Mouse (Mus musculus) CH12.LX (cell line): Measurements from ENCODE around the gene Zfp607b. TPM values are rescaled to one million over a fixed set of nuclear protein-coding genes. Genes with fewer than 3 reads are reported as not detected.

Experiments used
- polyA plus RNA-seq: library from polyadenylated mRNA; unstranded; fragments of >175 nt; gene quantifications from 2 replicates; pipeline ENCODE4 v1.2.1, GENCODE M21; 2012; ENCODE audit warnings: low read depth; ENCODE audit not compliant: insufficient read length
- total RNA-seq, 2 experiments: library from RNA; depleted of rRNA; stranded (reverse); fragments of 300-350 nt in 1 of 2; fragments of >200 nt in 1 of 2; gene quantifications; 2 replicates each; pipeline ENCODE4 v1.2.3; 2012 to 2014

Zfp607b gene
- total and polyA plus RNA-seq, 3 experiments: 0.90 to 1.2 (median 0.93) TPM

Other genes starting within 250 kb of the Zfp607b start
- 0.29 and 0.38 TPM in 2 replicates for gene Sptbn4, start 241.7 kb upstream of the Zfp607b start, total RNA-seq (2012; rRNA removed)
- 0.18 and 0.21 TPM in 2 replicates for gene Sptbn4, start 241.7 kb upstream of the Zfp607b start, total RNA-seq (2014; rRNA removed)
- gene Sptbn4, start 241.7 kb upstream of the Zfp607b start, polyA plus RNA-seq: 0.20 and 0.24 TPM in 2 replicates
- gene Blvrb, start 241.4 kb upstream of the Zfp607b start, total RNA-seq (2012; rRNA removed): 6.3 and 9.4 TPM in 2 replicates
- 2.8 and 4.3 TPM in 2 replicates for gene Blvrb, start 241.4 kb upstream of the Zfp607b start, total RNA-seq (2014; rRNA removed)
- gene Blvrb, start 241.4 kb upstream of the Zfp607b start, polyA plus RNA-seq: 5.0 and 7.6 TPM in 2 replicates
- 2.6 and 2.8 TPM in 2 replicates for gene Sertad3, start 215.6 kb upstream of the Zfp607b start, total RNA-seq (2012; rRNA removed)
- 2.7 and 3.9 TPM in 2 replicates for gene Sertad3, start 215.6 kb upstream of the Zfp607b start, total RNA-seq (2014; rRNA removed)
- 1.8 and 2.7 TPM in 2 replicates for gene Sertad3, start 215.6 kb upstream of the Zfp607b start, polyA plus RNA-seq
- 8.0 and 8.3 TPM in 2 replicates for gene Sertad1, start 202.4 kb upstream of the Zfp607b start, total RNA-seq (2012; rRNA removed)
- 8.1 and 9.1 TPM in 2 replicates for gene Sertad1, start 202.4 kb upstream of the Zfp607b start, total RNA-seq (2014; rRNA removed)
- 5.0 and 7.4 TPM in 2 replicates for gene Sertad1, start 202.4 kb upstream of the Zfp607b start, polyA plus RNA-seq
- 0.21 TPM in 2 replicates for gene Prx, start 190.0 kb upstream of the Zfp607b start, total RNA-seq (2012; rRNA removed)
- gene Prx, start 190.0 kb upstream of the Zfp607b start, total RNA-seq (2014; rRNA removed): 0.12 and 0.17 TPM in 2 replicates
- gene Prx, start 190.0 kb upstream of the Zfp607b start, polyA plus RNA-seq: 0.41 and 0.60 TPM in 2 replicates
- 0.04 TPM in 1 of 2 replicates, not detected in the other for gene Hipk4, start 166.1 kb upstream of the Zfp607b start, total RNA-seq (2012; rRNA removed)
- 0.09 TPM in 1 of 2 replicates, not detected in the other for gene Hipk4, start 166.1 kb upstream of the Zfp607b start, total RNA-seq (2014; rRNA removed)
- gene Hipk4, start 166.1 kb upstream of the Zfp607b start, polyA plus RNA-seq: 0.11 and 0.16 TPM in 2 replicates
- 16.2 and 21.1 TPM in 2 replicates for gene Pld3, start 136.1 kb upstream of the Zfp607b start, total RNA-seq (2012; rRNA removed)
- gene Pld3, start 136.1 kb upstream of the Zfp607b start, total RNA-seq (2014; rRNA removed): 6.0 and 6.2 TPM in 2 replicates
- 13.5 and 14.1 TPM in 2 replicates for gene Pld3, start 136.1 kb upstream of the Zfp607b start, polyA plus RNA-seq
- gene 2310022A10Rik, start 136.1 kb upstream of the Zfp607b start, total RNA-seq (2012; rRNA removed): 7.0 and 7.8 TPM in 2 replicates
- gene 2310022A10Rik, start 136.1 kb upstream of the Zfp607b start, total RNA-seq (2014; rRNA removed): 7.2 and 8.6 TPM in 2 replicates
- 27.1 and 30.7 TPM in 2 replicates for gene 2310022A10Rik, start 136.1 kb upstream of the Zfp607b start, polyA plus RNA-seq
- 40.3 and 41.8 TPM in 2 replicates for gene Akt2, start 97.8 kb upstream of the Zfp607b start, total RNA-seq (2012; rRNA removed)
- 39.3 and 39.5 TPM in 2 replicates for gene Akt2, start 97.8 kb upstream of the Zfp607b start, total RNA-seq (2014; rRNA removed)
- gene Akt2, start 97.8 kb upstream of the Zfp607b start, polyA plus RNA-seq: 77.1 and 77.3 TPM in 2 replicates
- 0.08 TPM in 1 of 2 replicates, not detected in the other for gene Ttc9b, start 35.4 kb upstream of the Zfp607b start, total RNA-seq (2012; rRNA removed)
- gene Ttc9b, start 35.4 kb upstream of the Zfp607b start, total RNA-seq (2014; rRNA removed): not detected in 2 replicates
- gene Ttc9b, start 35.4 kb upstream of the Zfp607b start, polyA plus RNA-seq: not detected in 2 replicates
- gene Map3k10, start 14.7 kb upstream of the Zfp607b start, total RNA-seq (2012; rRNA removed): 15.0 and 16.7 TPM in 2 replicates
- 7.2 and 7.8 TPM in 2 replicates for gene Map3k10, start 14.7 kb upstream of the Zfp607b start, total RNA-seq (2014; rRNA removed)
- gene Map3k10, start 14.7 kb upstream of the Zfp607b start, polyA plus RNA-seq: 7.6 and 8.2 TPM in 2 replicates
- 7.8 and 8.2 TPM in 2 replicates for gene Zfp60, start 42.0 kb downstream of the Zfp607b start, total RNA-seq (2012; rRNA removed)
- 7.2 and 8.1 TPM in 2 replicates for gene Zfp60, start 42.0 kb downstream of the Zfp607b start, total RNA-seq (2014; rRNA removed)
- gene Zfp60, start 42.0 kb downstream of the Zfp607b start, polyA plus RNA-seq: 6.9 and 7.2 TPM in 2 replicates
- 3.6 and 3.9 TPM in 2 replicates for gene Zfp626, start 117.9 kb downstream of the Zfp607b start, total RNA-seq (2012; rRNA removed)
- 5.5 and 6.5 TPM in 2 replicates for gene Zfp626, start 117.9 kb downstream of the Zfp607b start, total RNA-seq (2014; rRNA removed)
- gene Zfp626, start 117.9 kb downstream of the Zfp607b start, polyA plus RNA-seq: 3.6 and 4.4 TPM in 2 replicates
- gene Zfp59, start 149.3 kb downstream of the Zfp607b start, total RNA-seq (2012; rRNA removed): 4.0 and 5.0 TPM in 2 replicates
- gene Zfp59, start 149.3 kb downstream of the Zfp607b start, total RNA-seq (2014; rRNA removed): 5.9 and 6.5 TPM in 2 replicates
- 3.4 and 4.0 TPM in 2 replicates for gene Zfp59, start 149.3 kb downstream of the Zfp607b start, polyA plus RNA-seq
- 7.0 and 7.8 TPM in 2 replicates for gene Zfp607a, start 168.2 kb downstream of the Zfp607b start, total RNA-seq (2012; rRNA removed)
- 5.7 and 5.8 TPM in 2 replicates for gene Zfp607a, start 168.2 kb downstream of the Zfp607b start, total RNA-seq (2014; rRNA removed)
- gene Zfp607a, start 168.2 kb downstream of the Zfp607b start, polyA plus RNA-seq: 6.7 and 6.8 TPM in 2 replicates
- gene Zfp974, start 240.1 kb downstream of the Zfp607b start, total RNA-seq (2012; rRNA removed): 3.9 and 5.0 TPM in 2 replicates
- 2.3 TPM in 2 replicates for gene Zfp974, start 240.1 kb downstream of the Zfp607b start, total RNA-seq (2014; rRNA removed)
- 2.3 and 4.1 TPM in 2 replicates for gene Zfp974, start 240.1 kb downstream of the Zfp607b start, polyA plus RNA-seq